Mouse (Mus musculus): Measurements from ENCODE around the gene Tbc1d22a. TPM values are rescaled to one million over a fixed set of nuclear protein-coding genes. Genes with fewer than 3 reads are reported as not detected.

Gene Tbc1d22a
- polyA plus RNA-seq, 1 experiment from 2014 or later: 9.2 TPM

GRCm38 (mm10) chr15:86535356-86535755, 321.1 kb downstream of the Tbc1d22a start:
- ATAC-seq (replicated peaks; ENCODE audit: insufficient number of reproducible peaks, insufficient read depth, low FRiP score, low read depth): no peak
- no peak overlapping the region for H3K4me2 ChIP-seq

DNA sequence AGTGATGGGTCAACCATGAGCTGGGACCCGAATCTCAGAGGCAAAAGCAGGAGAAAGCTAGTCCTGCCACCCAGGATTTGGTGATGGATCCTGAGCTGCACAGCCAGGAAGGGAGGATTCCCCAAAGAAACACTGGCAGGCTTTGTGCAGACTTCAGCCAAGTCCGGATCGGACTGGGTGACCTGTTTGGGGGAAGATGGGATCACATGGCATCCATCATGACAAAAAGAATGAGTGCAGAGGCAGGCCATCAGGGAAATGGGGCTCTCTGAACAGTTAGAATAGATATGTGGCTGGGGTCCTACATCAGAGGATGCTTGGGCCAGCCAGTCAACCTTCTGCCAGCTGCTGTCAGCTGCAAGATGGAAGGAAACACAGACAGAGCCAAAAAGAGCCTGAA, 328.1 kb downstream of the Tbc1d22a start:
- no peak overlapping the region for H3K9ac ChIP-seq
- no peak for ATAC-seq (replicated peaks; ENCODE audit: insufficient number of reproducible peaks, insufficient read depth, low FRiP score, low read depth)
- 68% methylated on average over 3 of the region's 3 CpGs for WGBS

More at GRCm38 (mm10) chr15:86535356-86535755, 321.1 kb downstream of the Tbc1d22a start:
- Histone ChIP-seq H3K9me3 (replicated peaks) (no peaks in the 10 kb centered on the region), H3K4me3 (no peak overlapping the region), H3K27ac (no peak overlapping the region), H3K27me3 (no peaks in the 10 kb centered on the region), H3K36me3 (no peaks in the 10 kb centered on the region), H3K9ac (no peak overlapping the region), H3K4me1 (replicated peaks) (no peaks in the 10 kb centered on the region)
- WGBS: 72% methylated on average over 6 of the region's 6 CpGs

DNA sequence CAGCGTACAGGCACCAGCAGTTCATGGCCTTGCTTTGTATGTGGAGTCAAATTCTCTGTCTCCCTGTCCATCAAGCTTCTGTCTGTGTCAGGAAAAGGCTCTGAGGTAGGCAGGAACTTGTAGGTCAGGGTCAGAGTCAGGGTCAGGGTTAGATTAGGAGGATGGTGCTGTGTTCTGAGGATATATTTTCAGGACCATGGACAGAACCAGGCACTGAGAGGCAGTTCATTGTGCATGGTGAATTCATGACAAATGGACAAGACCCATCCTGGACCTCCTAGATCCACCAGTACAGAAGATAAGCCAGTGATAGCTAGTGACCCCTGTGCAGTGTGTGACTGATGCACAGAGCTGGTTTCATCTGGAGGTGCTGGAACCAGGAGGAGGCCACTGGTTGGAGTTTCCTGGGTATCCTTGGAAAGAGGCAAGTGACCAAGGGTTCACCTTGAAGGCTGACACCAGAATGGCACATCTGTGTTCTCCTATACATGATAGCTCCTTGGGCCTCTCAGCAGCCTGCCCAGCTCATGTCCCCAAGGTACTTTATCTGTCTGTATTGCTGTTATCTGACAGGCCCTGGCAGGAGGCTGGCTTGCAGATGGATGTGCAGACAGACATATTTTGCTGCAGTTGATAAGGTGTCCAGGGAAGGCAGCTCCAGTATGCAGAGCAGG, 330.0 kb downstream of the Tbc1d22a start:
- WGBS: 87% methylated on average over 1 of the region's 1 CpGs
- H3K4me3 ChIP-seq: no peak overlapping the region
- no peaks in the 10 kb centered on the region for H3K4me1 ChIP-seq (replicated peaks)
- H3K27me3 ChIP-seq: no peaks in the 10 kb centered on the region
- no peaks in the 10 kb centered on the region for H3K36me3 ChIP-seq
- no peak overlapping the region for H3K27ac ChIP-seq
- no peak overlapping the region for H3K9ac ChIP-seq
- no peaks in the 10 kb centered on the region for H3K9me3 ChIP-seq (replicated peaks)
- no peak overlapping the region for H3K4me2 ChIP-seq
- no peak for ATAC-seq (replicated peaks; ENCODE audit: insufficient number of reproducible peaks, insufficient read depth, low FRiP score, low read depth)

More for the DNA sequence above, 328.1 kb downstream of the Tbc1d22a start:
- no peaks in the 10 kb centered on the region for H3K36me3 ChIP-seq
- H3K4me3 ChIP-seq: no peak overlapping the region
- no peak overlapping the region for H3K27ac ChIP-seq
- no peaks in the 10 kb centered on the region for H3K4me1 ChIP-seq (replicated peaks)
- no peak overlapping the region for H3K4me2 ChIP-seq
- H3K9me3 ChIP-seq (replicated peaks): no peaks in the 10 kb centered on the region
- H3K27me3 ChIP-seq: no peaks in the 10 kb centered on the region

Other genes starting within 250 kb of the Tbc1d22a start
- gene Celsr1, start 180.7 kb upstream of the Tbc1d22a start, polyA plus RNA-seq (2015; fragmentation: Nextera tagmentation; extraction: Ambion mirVana): 1.1 and 2.1 TPM in 2 replicates
- gene Gramd4, start 156.8 kb upstream of the Tbc1d22a start, polyA plus RNA-seq (2015; fragmentation: Nextera tagmentation; extraction: Ambion mirVana): 16.9 and 19.5 TPM in 2 replicates
- 13.2 and 17.9 TPM in 2 replicates for gene Cerk, start 28.3 kb upstream of the Tbc1d22a start, polyA plus RNA-seq (2015; fragmentation: Nextera tagmentation; extraction: Ambion mirVana)

Data from heart, embryonic 15.5 days (tissue).